16 mouse cellular contexts compared by ENCODE assay signal in genomic region chr11:119973789-119974188, GRCm38 (mm10). TPM values are rescaled to one million over a fixed set of nuclear protein-coding genes. Genes with fewer than 3 reads are reported as not detected.
DNase-seq lines count a peak whose midpoint lies in the region; ATAC-seq and TF ChIP-seq lines count a peak whose summit lies in the region.
"Had no signal": no experiment of that assay in that cellular context is flagged by ENCODE, and none has a peak within 500 bp of the region (broad histone marks: within the 10 kb centered on the region; RNA-seq: fewer than 3 reads in every experiment).

No protein-coding gene starts in this region.

- TF ChIP-seq EP300 in stomach, postnatal 0 days (optimal IDR thresholded peaks at IDR 0.05): peak; percentile 78

- no peak overlapping the region for H3K4me2 ChIP-seq in embryonic facial prominence, embryonic 14.5 days (ENCODE audit: low read depth, low read length)
- no peak overlapping the region for H3K4me2 ChIP-seq in stomach, postnatal 0 days (replicated peaks; ENCODE audit: low read depth)
- H3K4me2 ChIP-seq in forebrain, embryonic 16.5 days (ENCODE audit: low read length): no peak overlapping the region
- H3K4me2 ChIP-seq: heart, embryonic 11.5 days; limb, embryonic 15.5 days; lung, embryonic 14.5 days had no signal

- no peaks in the 10 kb centered on the region for H3K4me1 ChIP-seq in embryonic facial prominence, embryonic 14.5 days (ENCODE audit: control insufficient read depth, insufficient read depth, low read length)
- peaks cover 21% of the 10 kb centered on the region for H3K4me1 ChIP-seq in embryonic facial prominence, embryonic 10.5 days
- H3K4me1 ChIP-seq in lung, adult 2 months (ENCODE audit: control insufficient read depth, insufficient read depth, low read length): peaks cover 8% of the 10 kb centered on the region
- H3K4me1 ChIP-seq in stomach, postnatal 0 days (replicated peaks; ENCODE audit: control insufficient read depth, insufficient read depth): no peaks in the 10 kb centered on the region
- peaks cover 13% of the 10 kb centered on the region for H3K4me1 ChIP-seq in forebrain, embryonic 16.5 days (replicated peaks; ENCODE audit: control insufficient read depth, insufficient read depth, low read length)

- TF ChIP-seq CTCF in lung, adult 2 months (IDR thresholded peaks at IDR 0.05; ENCODE audit: insufficient read depth, low read length): no peak
- no peak for TF ChIP-seq CTCF in stomach, postnatal 0 days (IDR thresholded peaks at IDR 0.05; ENCODE audit: low read depth)

- H3K4me3 ChIP-seq in embryonic facial prominence, embryonic 14.5 days (ENCODE audit: low read depth, low read length): no peak overlapping the region
- H3K4me3 ChIP-seq in embryonic facial prominence, embryonic 10.5 days: no peak overlapping the region
- H3K4me3 ChIP-seq in lung, adult 2 months (replicated peaks; ENCODE audit: extremely low read depth, low read depth, low read length): no peak overlapping the region
- no peak overlapping the region for H3K4me3 ChIP-seq in stomach, postnatal 0 days (ENCODE audit: low read depth, low read length)
- H3K4me3 ChIP-seq in forebrain, embryonic 16.5 days (replicated peaks; ENCODE audit: low read length): no peak overlapping the region
- H3K4me3 ChIP-seq: limb, embryonic 15.5 days; midbrain, embryonic 10.5 days had no signal

- peaks cover 18% of the 10 kb centered on the region; the same call in 1 of the 2 replicates for H3K36me3 ChIP-seq in embryonic facial prominence, embryonic 14.5 days (ENCODE audit: control insufficient read depth, insufficient read depth, low read length)
- peaks cover 11% of the 10 kb centered on the region for H3K36me3 ChIP-seq in embryonic facial prominence, embryonic 10.5 days (replicated peaks)
- H3K36me3 ChIP-seq in stomach, postnatal 0 days (ENCODE audit: control insufficient read depth, insufficient read depth, low read length): peaks cover 2% of the 10 kb centered on the region; the same call in 1 of the 2 replicates
- no peaks in the 10 kb centered on the region; the same call in 1 of the 2 replicates for H3K36me3 ChIP-seq in forebrain, embryonic 16.5 days (ENCODE audit: control insufficient read depth, insufficient read depth)

- 88% methylated on average over 3 of the region's 4 CpGs for WGBS in embryonic facial prominence, embryonic 14.5 days
- 85% methylated on average over 4 of the region's 4 CpGs for WGBS in embryonic facial prominence, embryonic 10.5 days
- WGBS in lung, adult 2 months: 73% methylated on average over 4 of the region's 4 CpGs
- 59% methylated on average over 4 of the region's 4 CpGs for WGBS in stomach, postnatal 0 days
- 88% methylated on average over 4 of the region's 4 CpGs for WGBS in forebrain, embryonic 16.5 days

- ATAC-seq in embryonic facial prominence, embryonic 14.5 days (ENCODE audit: low read depth): no peak
- ATAC-seq in stomach, postnatal 0 days (ENCODE audit: low FRiP score, low TSS enrichment): peak; percentile 40
- ATAC-seq in forebrain, embryonic 16.5 days: no peak
- ATAC-seq: hindbrain, embryonic 16.5 days had no signal

- no peaks in the 10 kb centered on the region for H3K9me3 ChIP-seq in embryonic facial prominence, embryonic 14.5 days (ENCODE audit: control insufficient read depth, low read length)
- no peaks in the 10 kb centered on the region for H3K9me3 ChIP-seq in embryonic facial prominence, embryonic 10.5 days
- no peaks in the 10 kb centered on the region for H3K9me3 ChIP-seq in stomach, postnatal 0 days (ENCODE audit: control insufficient read depth, low read length)
- H3K9me3 ChIP-seq in forebrain, embryonic 16.5 days (ENCODE audit: control insufficient read depth, low read length): 0 out of 2 replicates have a peak, but pooled peaks cover 2% of the 10 kb centered on the region
- H3K9me3 ChIP-seq: limb, embryonic 15.5 days; midbrain, embryonic 10.5 days had no signal

- no peaks in the 10 kb centered on the region for H3K27me3 ChIP-seq in embryonic facial prominence, embryonic 14.5 days (replicated peaks; ENCODE audit: control insufficient read depth, insufficient read depth, low read length)
- no peaks in the 10 kb centered on the region for H3K27me3 ChIP-seq in embryonic facial prominence, embryonic 10.5 days (replicated peaks; ENCODE audit: low read depth, poor library complexity, severe bottlenecking)
- no peaks in the 10 kb centered on the region for H3K27me3 ChIP-seq in stomach, postnatal 0 days (ENCODE audit: control insufficient read depth, insufficient read depth, low read length)
- no peaks in the 10 kb centered on the region for H3K27me3 ChIP-seq in forebrain, embryonic 16.5 days (replicated peaks; ENCODE audit: control insufficient read depth, insufficient read depth, low read length)
- H3K27me3 ChIP-seq: limb, embryonic 15.5 days had no signal

- H3K9ac ChIP-seq in embryonic facial prominence, embryonic 14.5 days (ENCODE audit: low read depth, low read length): no peak overlapping the region
- no peak overlapping the region for H3K9ac ChIP-seq in stomach, postnatal 0 days (ENCODE audit: low read length)
- H3K9ac ChIP-seq in forebrain, embryonic 16.5 days (replicated peaks; ENCODE audit: low read depth, low read length): no peak overlapping the region
- H3K9ac ChIP-seq: limb, embryonic 15.5 days; lung, embryonic 14.5 days had no signal

- peak; percentile 18 for DNase-seq in embryonic facial prominence, embryonic 14.5 days (ENCODE audit: low spot score)
- DNase-seq in embryonic facial prominence, embryonic 10.5 days (ENCODE audit: low spot score): no peak
- DNase-seq in lung, adult 18-20 months: peak; percentile 83 to 90
- DNase-seq in lung, adult 2 months: no peak
- DNase-seq in lung, postnatal 14 days: peak; percentile 35
- DNase-seq in stomach, postnatal 0 days (ENCODE audit: low spot score): peak; percentile 59
- DNase-seq: cerebellum, adult 18-20 months; kidney, adult 2 months; kidney, postnatal 4 days; lung, embryonic 14.5 days; right cerebral cortex, postnatal 14 days had no signal

- H3K27ac ChIP-seq in embryonic facial prominence, embryonic 14.5 days (replicated peaks; ENCODE audit: low read depth, low read length): no peak overlapping the region
- H3K27ac ChIP-seq in embryonic facial prominence, embryonic 10.5 days (replicated peaks): no peak overlapping the region
- peak overlapping the region; percentile 63 for H3K27ac ChIP-seq in stomach, postnatal 0 days (replicated peaks)
- H3K27ac ChIP-seq in forebrain, embryonic 16.5 days (ENCODE audit: low read length): no peak overlapping the region
- H3K27ac ChIP-seq: limb, embryonic 15.5 days; midbrain, embryonic 10.5 days had no signal

- no peak for TF ChIP-seq POLR2A in lung, adult 2 months (IDR thresholded peaks at IDR 0.05; ENCODE audit: borderline replicate concordance, extremely low read depth, low read depth, low read length)

RNA-seq across cellular contexts. Expression of gene Baiap2, which starts 31.2 kb away (rescaled TPM):
- 22.1 and 26.5 TPM in 2 replicates for polyA plus RNA-seq in embryonic facial prominence, embryonic 14.5 days (2014; fragmentation: Nextera tagmentation; extraction: Ambion mirVana)
- 9.6 and 11.0 TPM in 2 replicates for polyA plus RNA-seq in embryonic facial prominence, embryonic 10.5 days (2016; fragmentation: Nextera tagmentation; extraction: Ambion mirVana)
- 83.7 and 92.9 TPM in 2 replicates for polyA plus RNA-seq in lung, adult 2 months (2012; rRNA removed)
- polyA plus RNA-seq in stomach, postnatal 0 days (2015; fragmentation: Nextera tagmentation; extraction: Ambion mirVana): 35.1 and 39.2 TPM in 2 replicates
- polyA plus RNA-seq in forebrain, embryonic 16.5 days (2015; fragmentation: Nextera tagmentation; extraction: Ambion mirVana): 36.5 and 38.7 TPM in 2 replicates

Comparison
In these comparisons a context has a peak if more than half of its experiments do, and no peak if none do; other contexts are left out.
1. DNase-seq: peak in embryonic facial prominence, embryonic 14.5 days (single experiment), lung, adult 18-20 months (2 of 2), lung, postnatal 14 days (single experiment) and stomach, postnatal 0 days (single experiment); none in embryonic facial prominence, embryonic 10.5 days (single experiment) and lung, adult 2 months (single experiment).